Mouse (Mus musculus): Measurements from ENCODE around the gene Nkx2-2. TPM values are rescaled to one million over a fixed set of nuclear protein-coding genes. Genes with fewer than 3 reads are reported as not detected.

The Nkx2-2 gene
- polyA plus RNA-seq, 1 experiment = not detected

- 20% methylated on average over 28 of the region's 28 CpGs for WGBS
- H3K4me3 ChIP-seq (ENCODE audit: insufficient read depth, low read depth, low read length) = no peak overlapping the region
Observed at GRCm38 (mm10) chr2:147189546-147190315, 4.3 kb downstream of the Nkx2-2 start.

GRCm38 (mm10) chr2:147188871-147189545, 5.0 kb downstream of the Nkx2-2 start:
- Histone ChIP-seq H3K27ac (ENCODE audit: insufficient read depth, low read depth, low read length) (no peak overlapping the region), H3K4me1 (ENCODE audit: control insufficient read depth, insufficient read depth, low read length) (peaks cover 21% of the 10 kb centered on the region), H3K4me3 (ENCODE audit: insufficient read depth, low read depth, low read length) (no peak overlapping the region)
- 40% methylated on average over 11 of the region's 11 CpGs for WGBS
- TF ChIP-seq CTCF (IDR thresholded peaks at IDR 0.05; ENCODE audit: insufficient read depth, low read depth, low read length) = no peak

More at GRCm38 (mm10) chr2:147189546-147190315, 4.3 kb downstream of the Nkx2-2 start:
- TF ChIP-seq POLR2A (IDR thresholded peaks at IDR 0.05; ENCODE audit: insufficient read depth, low read depth, low read length) (no peak), CTCF (IDR thresholded peaks at IDR 0.05; ENCODE audit: insufficient read depth, low read depth, low read length) (no peak)
- Histone ChIP-seq H3K4me1 (ENCODE audit: control insufficient read depth, insufficient read depth, low read length) (peaks cover 25% of the 10 kb centered on the region), H3K27ac (ENCODE audit: insufficient read depth, low read depth, low read length) (no peak overlapping the region)

GRCm38 (mm10) chr2:147188074-147188700, 5.9 kb downstream of the Nkx2-2 start:
- Histone ChIP-seq H3K27ac (ENCODE audit: insufficient read depth, low read depth, low read length) (no peak overlapping the region), H3K4me3 (ENCODE audit: insufficient read depth, low read depth, low read length) (no peak overlapping the region), H3K4me1 (ENCODE audit: control insufficient read depth, insufficient read depth, low read length) (peaks cover 14% of the 10 kb centered on the region)
- 9% methylated on average over 28 of the region's 28 CpGs for WGBS
- TF ChIP-seq CTCF (IDR thresholded peaks at IDR 0.05; ENCODE audit: insufficient read depth, low read depth, low read length) (no peak), POLR2A (IDR thresholded peaks at IDR 0.05; ENCODE audit: insufficient read depth, low read depth, low read length) (no peak)

DNA sequence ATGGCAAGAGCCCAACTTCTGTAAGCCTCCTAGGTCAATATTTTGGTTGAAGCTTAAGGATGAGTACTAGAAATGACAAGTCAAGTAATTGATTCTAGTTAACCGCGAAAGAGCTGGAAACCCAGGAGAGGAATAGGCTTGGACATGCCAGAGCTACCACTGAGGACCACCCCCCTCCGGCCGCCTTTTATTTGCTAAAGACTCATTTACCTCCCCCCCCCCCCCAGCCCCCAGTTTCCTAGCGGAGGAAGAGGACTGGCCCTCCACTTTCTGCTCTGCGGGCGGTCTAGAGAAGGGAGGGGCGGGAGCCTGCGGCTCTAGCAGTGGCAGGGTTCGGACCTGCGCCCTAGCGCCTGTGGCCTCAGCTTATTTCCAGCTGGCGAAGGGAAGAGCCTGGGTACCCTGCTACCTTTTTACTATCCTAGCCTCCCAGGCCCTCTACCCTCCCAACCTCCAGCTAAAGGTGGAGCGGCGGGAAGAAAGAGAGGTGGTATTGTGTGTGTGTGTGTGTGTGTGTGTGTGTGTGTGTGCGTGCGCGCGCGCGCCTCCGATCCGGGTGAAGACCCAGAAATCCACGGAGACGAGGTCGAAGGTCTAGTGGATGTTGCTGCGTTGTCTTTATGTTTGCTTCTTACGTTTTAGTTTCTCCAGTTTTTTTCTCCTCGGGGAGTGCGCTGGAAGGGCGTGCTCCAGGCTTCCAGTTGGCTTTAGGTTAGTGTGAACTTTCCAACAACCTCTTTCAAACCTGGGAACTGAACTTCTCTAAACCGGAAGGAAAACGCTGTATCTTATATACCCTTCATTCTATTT, 6.8 kb downstream of the Nkx2-2 start:
- Histone ChIP-seq H3K27ac (ENCODE audit: insufficient read depth, low read depth, low read length) (no peak overlapping the region), H3K4me3 (ENCODE audit: insufficient read depth, low read depth, low read length) (no peak overlapping the region), H3K4me1 (ENCODE audit: control insufficient read depth, insufficient read depth, low read length) (peaks cover 11% of the 10 kb centered on the region; the same call in 1 of the 2 replicates)
- 5% methylated on average over 33 of the region's 33 CpGs for WGBS
- TF ChIP-seq POLR2A (IDR thresholded peaks at IDR 0.05; ENCODE audit: insufficient read depth, low read depth, low read length) (no peak), CTCF (IDR thresholded peaks at IDR 0.05; ENCODE audit: insufficient read depth, low read depth, low read length) (no peak)

DNA sequence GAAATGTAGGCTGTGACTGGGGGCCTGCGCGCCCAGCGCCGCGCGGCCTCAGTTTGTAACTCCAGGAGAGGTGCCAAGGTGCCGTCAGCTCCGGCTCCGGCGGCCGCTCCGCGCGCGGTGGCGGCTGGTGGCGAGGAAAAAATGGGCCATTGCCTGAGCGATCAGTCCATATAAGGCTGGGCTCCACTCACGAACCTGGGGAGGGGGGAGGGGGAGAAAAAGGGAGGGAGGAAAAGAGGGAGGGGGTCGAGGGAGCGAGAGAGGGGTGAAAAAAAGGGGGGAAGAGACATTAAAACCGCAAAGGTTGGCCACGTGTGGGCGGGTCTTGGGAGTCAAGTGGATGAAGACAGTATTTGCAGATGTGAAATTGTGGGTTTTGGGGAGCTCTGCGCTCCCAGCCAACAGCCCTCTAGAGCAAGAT, 7.8 kb downstream of the Nkx2-2 start:
- peaks cover 11% of the 10 kb centered on the region; the same call in 1 of the 2 replicates for H3K4me1 ChIP-seq (ENCODE audit: control insufficient read depth, insufficient read depth, low read length)
- TF ChIP-seq CTCF (IDR thresholded peaks at IDR 0.05; ENCODE audit: insufficient read depth, low read depth, low read length) (no peak), POLR2A (IDR thresholded peaks at IDR 0.05; ENCODE audit: insufficient read depth, low read depth, low read length) (no peak)
- H3K4me3 ChIP-seq (ENCODE audit: insufficient read depth, low read depth, low read length) = no peak overlapping the region
- H3K27ac ChIP-seq (ENCODE audit: insufficient read depth, low read depth, low read length) = no peak overlapping the region
- under 1% methylated on average over 25 of the region's 25 CpGs for WGBS

- TF ChIP-seq CTCF (IDR thresholded peaks at IDR 0.05; ENCODE audit: insufficient read depth, low read depth, low read length) (no peak), POLR2A (IDR thresholded peaks at IDR 0.05; ENCODE audit: insufficient read depth, low read depth, low read length) (no peak)
- 2% methylated on average over 23 of the region's 23 CpGs for WGBS
- H3K27ac ChIP-seq (ENCODE audit: insufficient read depth, low read depth, low read length) = no peak overlapping the region
Observed at GRCm38 (mm10) chr2:147185561-147185960, 8.5 kb downstream of the Nkx2-2 start.

GRCm38 (mm10) chr2:147184071-147184990, 9.7 kb downstream of the Nkx2-2 start:
- WGBS = 2% methylated on average over 65 of the region's 65 CpGs
- TF ChIP-seq CTCF (IDR thresholded peaks at IDR 0.05; ENCODE audit: insufficient read depth, low read depth, low read length) (no peak), POLR2A (IDR thresholded peaks at IDR 0.05; ENCODE audit: insufficient read depth, low read depth, low read length) (no peak)
- H3K4me1 ChIP-seq (ENCODE audit: control insufficient read depth, insufficient read depth, low read length) = peaks cover 11% of the 10 kb centered on the region; the same call in 1 of the 2 replicates
- H3K27ac ChIP-seq (ENCODE audit: insufficient read depth, low read depth, low read length) = no peak overlapping the region; the same call in 1 of the 2 replicates
- peak overlapping the region; percentile 27 for H3K4me3 ChIP-seq (ENCODE audit: insufficient read depth, low read depth, low read length)

More at GRCm38 (mm10) chr2:147185561-147185960, 8.5 kb downstream of the Nkx2-2 start:
- peaks cover 11% of the 10 kb centered on the region; the same call in 1 of the 2 replicates for H3K4me1 ChIP-seq (ENCODE audit: control insufficient read depth, insufficient read depth, low read length)
- peak overlapping the region; percentile 26 for H3K4me3 ChIP-seq (ENCODE audit: insufficient read depth, low read depth, low read length)

Data from olfactory bulb, adult 2 months (tissue).